Mouse (Mus musculus) 416B (cell line): ENCODE measurements around the gene Arnt2.

Source experiments
- DNase-seq: peaks from one replicate; pipeline ENCODE4 v3.0.0; 2011; ENCODE audit warnings: low read depth

Arnt2 gene

GRCm38 (mm10) chr7:84343160-84343559, 66.8 kb downstream of the Arnt2 start:
- DNase-seq, result no peak

- DNase-seq, result no peak
Measured at GRCm38 (mm10) chr7:84341001-84341400, 69.0 kb downstream of the Arnt2 start.

GRCm38 (mm10) chr7:84339186-84339585, 70.8 kb downstream of the Arnt2 start:
- DNase-seq, result no peak

GRCm38 (mm10) chr7:84337768-84338167, 72.2 kb downstream of the Arnt2 start:
- DNase-seq, result no peak

- no peak for DNase-seq
Measured at GRCm38 (mm10) chr7:84336907-84337306, 73.1 kb downstream of the Arnt2 start.

DNA sequence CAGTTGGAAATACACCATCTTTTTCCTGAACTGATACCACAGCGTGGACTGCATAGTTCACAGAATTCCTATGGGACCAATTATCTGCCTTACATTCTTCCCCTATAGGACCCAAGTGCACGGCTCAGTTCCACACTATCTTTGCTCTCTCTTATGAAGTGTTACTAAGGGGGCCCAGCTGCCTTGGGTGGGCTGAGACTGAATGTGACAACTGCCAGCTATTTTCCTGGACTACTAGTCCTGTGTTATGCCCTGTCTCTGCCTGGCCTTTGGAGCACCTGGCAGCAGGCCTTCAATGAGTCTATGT, 73.4 kb downstream of the Arnt2 start:
- no peak for DNase-seq

- DNase-seq, result no peak
Measured at GRCm38 (mm10) chr7:84335766-84336579, 74.0 kb downstream of the Arnt2 start.

GRCm38 (mm10) chr7:84333996-84334395, 76.0 kb downstream of the Arnt2 start:
- no peak for DNase-seq

DNA sequence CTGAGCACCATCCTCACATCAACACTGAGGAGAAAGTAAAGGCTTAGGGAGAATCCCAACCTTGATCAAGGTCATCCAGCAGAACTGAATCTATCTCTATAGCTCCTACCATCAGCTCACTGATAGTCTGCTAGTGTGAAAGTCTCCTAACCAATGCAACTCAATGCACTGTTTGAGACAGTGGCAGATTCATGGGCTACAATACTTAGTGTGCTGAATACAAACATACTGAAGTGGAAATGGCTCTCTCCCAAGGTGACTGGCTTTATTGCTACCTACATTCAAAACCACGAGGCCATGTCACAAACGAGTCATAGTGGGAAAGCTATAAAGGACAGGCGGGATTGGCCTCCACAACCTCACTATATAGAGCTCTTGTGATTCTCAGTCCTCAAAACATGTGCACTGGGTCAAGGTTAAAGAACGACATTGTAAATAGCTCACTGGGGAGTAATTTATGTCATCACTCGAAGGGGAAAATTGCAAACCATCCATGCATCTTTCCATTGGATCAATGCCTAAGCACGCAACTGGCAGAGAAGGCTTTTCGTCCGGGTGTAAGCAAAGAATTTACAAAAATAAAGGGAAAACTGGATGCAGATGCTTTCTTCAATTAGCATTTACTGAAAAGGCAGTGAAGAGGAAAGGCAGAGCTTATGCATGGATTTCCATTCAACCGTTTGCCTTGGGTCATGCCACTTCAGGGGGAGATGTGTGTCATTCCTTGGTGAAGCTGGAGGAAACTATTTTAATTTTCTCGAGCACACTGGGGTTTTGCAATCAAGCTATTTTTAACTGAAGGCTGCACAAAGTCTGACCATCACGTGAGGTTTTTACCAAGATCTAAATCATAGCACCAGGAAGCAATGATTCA, 77.4 kb downstream of the Arnt2 start:
- peak; percentile 46 for DNase-seq

- no peak for DNase-seq
Measured at GRCm38 (mm10) chr7:84329174-84329583, 80.8 kb downstream of the Arnt2 start.

DNA sequence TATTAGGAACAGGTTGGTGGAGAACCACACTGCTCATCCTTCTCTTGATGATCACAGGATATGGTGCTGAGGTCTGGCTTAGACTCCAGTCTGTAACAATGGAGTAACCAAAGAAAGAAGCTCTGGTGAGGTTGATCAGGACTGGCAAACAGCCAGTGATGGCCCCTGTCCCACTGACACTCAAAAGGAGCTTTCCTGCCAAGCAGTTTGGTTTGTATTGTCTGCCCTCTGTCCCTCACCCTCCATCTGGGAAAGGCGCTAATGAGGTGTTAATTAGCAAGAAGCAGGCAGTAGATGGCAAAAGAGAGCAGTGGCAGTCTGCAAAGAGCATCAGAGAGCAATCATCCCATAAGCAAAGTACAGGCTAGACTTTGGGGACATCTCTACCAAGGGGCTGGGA, 81.2 kb downstream of the Arnt2 start:
- no peak for DNase-seq

DNA sequence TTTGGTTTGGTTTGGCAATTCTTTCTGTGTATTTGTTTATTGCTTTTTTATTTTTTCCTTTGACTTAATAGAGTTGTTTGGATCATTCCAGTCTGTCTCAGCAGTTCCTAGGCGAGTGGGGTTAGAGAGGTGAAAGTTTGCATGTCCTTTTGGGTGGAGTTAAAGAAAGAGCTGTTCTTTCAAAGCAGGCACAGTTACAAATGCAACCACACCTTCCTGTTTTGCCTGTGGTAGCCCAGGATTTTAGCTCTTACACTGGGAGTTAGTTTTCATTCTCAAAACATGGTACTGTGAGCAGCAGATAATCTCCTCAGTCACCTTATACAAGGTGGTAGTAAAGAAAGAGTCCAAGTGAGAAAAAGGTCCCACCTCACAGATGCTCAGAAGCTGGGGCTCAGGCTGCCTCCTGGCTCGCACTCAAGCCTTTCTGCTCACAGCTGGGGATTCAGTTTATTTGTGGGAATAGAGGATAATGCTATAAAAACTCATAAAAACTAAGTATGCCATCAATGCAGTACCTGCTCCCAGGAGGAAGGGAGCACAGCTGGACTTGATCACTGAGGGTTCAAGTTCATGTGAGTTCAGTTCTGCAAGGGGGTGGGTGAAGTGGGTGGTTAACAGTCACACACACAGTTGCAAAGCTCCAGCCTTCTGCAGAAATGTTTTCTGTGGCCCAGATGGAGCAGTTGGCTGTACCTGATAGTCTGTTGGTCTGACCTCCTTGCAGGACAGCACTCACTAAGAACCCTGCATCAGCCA, 84.2 kb downstream of the Arnt2 start:
- no peak for DNase-seq

GRCm38 (mm10) chr7:84321542-84321941, 88.4 kb downstream of the Arnt2 start:
- no peak for DNase-seq

GRCm38 (mm10) chr7:84315353-84316003, 94.5 kb downstream of the Arnt2 start:
- peak; percentile 6 for DNase-seq

DNA sequence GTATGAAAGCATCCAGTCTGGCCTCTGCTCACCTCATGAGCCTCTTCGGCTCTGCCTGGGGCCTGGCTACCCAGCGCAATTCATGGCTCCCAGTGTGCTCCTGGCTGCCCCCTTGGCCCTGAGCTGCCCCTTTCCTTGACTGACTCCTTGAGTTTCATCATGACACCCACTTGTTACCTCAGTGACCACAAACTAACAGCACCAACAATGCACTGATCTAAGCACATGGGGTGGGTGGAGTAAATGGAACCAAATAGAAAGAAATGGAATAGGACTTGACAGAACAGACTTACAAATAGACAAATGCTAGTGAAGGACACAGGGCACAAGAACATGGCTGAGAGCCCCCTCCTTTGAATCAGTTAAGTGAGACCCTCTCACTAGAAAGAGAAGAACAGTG, 95.2 kb downstream of the Arnt2 start:
- no peak for DNase-seq

DNA sequence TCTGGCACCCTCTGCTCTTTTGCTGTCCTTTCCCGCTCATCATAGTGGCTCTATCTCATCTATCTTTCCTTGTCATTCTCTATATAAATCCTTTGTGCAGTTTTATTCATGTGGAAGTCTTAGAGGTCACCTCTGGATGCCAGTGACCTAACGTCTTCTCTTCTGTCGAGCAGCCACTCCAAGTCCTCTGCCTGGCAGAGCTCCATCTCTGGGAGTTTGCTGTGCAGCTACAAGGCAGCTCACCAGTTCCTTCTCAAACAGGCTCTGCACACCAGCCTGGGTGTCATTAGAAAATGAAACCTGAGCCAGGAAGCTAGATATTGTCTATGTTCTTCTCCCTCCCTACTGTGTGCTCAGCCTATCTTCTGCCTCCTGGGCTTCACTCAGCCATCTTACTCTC, 98.4 kb downstream of the Arnt2 start:
- no peak for DNase-seq

GRCm38 (mm10) chr7:84310909-84311311, 99.1 kb downstream of the Arnt2 start:
- DNase-seq, result no peak

- DNase-seq, result no peak
Measured at GRCm38 (mm10) chr7:84307329-84307925, 102.5 kb downstream of the Arnt2 start.

DNA sequence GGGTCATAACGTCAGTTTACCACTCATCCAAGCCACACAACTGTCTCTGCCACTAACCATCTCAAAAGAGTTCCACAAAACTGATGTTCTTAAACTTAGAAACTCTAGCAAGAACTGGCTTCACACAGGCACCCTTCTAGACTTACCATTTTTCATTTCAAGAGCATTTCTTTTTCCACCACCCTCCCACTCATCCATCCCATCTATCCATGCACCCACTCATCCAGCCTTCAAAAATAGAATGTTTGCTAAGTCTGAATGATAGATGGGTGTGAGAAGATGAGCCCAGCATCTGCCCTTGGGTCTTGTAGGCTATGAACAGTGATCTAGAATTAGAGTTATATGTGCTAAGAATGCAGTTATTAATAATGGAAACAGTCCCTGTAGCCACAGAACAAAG, 109.7 kb downstream of the Arnt2 start:
- DNase-seq, result no peak

GRCm38 (mm10) chr7:84299601-84300000, 110.4 kb downstream of the Arnt2 start:
- no peak for DNase-seq

DNA sequence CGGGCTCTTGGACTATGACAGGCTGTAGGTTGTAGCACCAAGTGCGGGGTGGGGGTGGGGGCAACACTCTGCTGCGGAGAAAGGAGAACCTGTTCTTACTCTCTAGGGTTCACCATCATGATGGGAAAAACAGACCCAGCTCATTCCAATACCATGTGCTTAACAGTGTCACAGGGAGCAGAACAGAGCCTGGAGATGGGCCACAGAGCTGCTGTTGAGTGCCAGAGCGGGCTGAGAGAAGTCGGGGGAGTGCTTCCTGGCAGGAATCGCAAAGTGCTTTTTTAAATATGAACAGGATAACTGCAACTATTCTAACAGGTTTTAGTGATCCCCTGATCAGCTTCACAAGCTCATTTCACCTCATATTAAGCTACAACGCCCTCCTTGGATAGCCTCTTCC, 116.9 kb downstream of the Arnt2 start:
- DNase-seq, result no peak

GRCm38 (mm10) chr7:84287226-84287587, 122.8 kb downstream of the Arnt2 start:
- no peak for DNase-seq
